Mouse (Mus musculus) stomach, postnatal 0 days (tissue): Measurements from ENCODE around the gene Wfdc1. TPM values are rescaled to one million over a fixed set of nuclear protein-coding genes. Genes with fewer than 3 reads are reported as not detected.

Experiments used
- ATAC-seq: fragments of 200-750 bp; cut with Nextera tagmentation; 2 replicates; pipeline ENCODE4 v1.8.0; 2017; ENCODE audit not compliant: low FRiP score, low TSS enrichment
- DNase-seq: peaks from one replicate; pipeline ENCODE4 v3.0.0-alpha.2; 2016; ENCODE audit warnings: low spot score
- H3K27ac ChIP-seq: fragments of 300-500 bp; sonication (generic); replicated peaks from 2 replicates; pipeline ENCODE4 v1.5.1; 2014; ENCODE audit warnings: mild to moderate bottlenecking, control low read depth
- H3K27me3 ChIP-seq: fragments of 300-500 bp; sonication (generic); 2 replicates; pipeline ENCODE4 v1.6.1; 2014; ENCODE audit warnings: low read length; ENCODE audit not compliant: control insufficient read depth, insufficient read depth
- H3K36me3 ChIP-seq: fragments of 300-500 bp; sonication (generic); 2 replicates; pipeline ENCODE4 v1.6.1; 2014; ENCODE audit warnings: low read length, mixed read lengths; ENCODE audit not compliant: control insufficient read depth, insufficient read depth
- H3K4me1 ChIP-seq: fragments of 300-500 bp; sonication (generic); replicated peaks from 2 replicates; pipeline ENCODE4 v1.6.1; 2014; ENCODE audit warnings: antibody characterized with exemption; ENCODE audit not compliant: control insufficient read depth, insufficient read depth
- H3K4me2 ChIP-seq: fragments of 300-500 bp; sonication (generic); replicated peaks from 2 replicates; pipeline ENCODE4 v1.6.1; 2014; ENCODE audit warnings: low read depth, mild to moderate bottlenecking, control low read depth, moderate library complexity
- H3K4me3 ChIP-seq: fragments of 300-500 bp; sonication (generic); 2 replicates; pipeline ENCODE4 v1.5.1; 2014; ENCODE audit warnings: low read depth, low read length, control low read depth
- H3K9ac ChIP-seq: fragments of 300-500 bp; sonication (generic); 2 replicates; pipeline ENCODE4 v1.6.1; 2014; ENCODE audit warnings: mild to moderate bottlenecking, low read length, control low read depth, mixed read lengths
- H3K9me3 ChIP-seq: fragments of 300-500 bp; sonication (generic); 2 replicates; pipeline ENCODE4 v1.6.1; 2016; ENCODE audit warnings: low read length; ENCODE audit not compliant: control insufficient read depth
- CTCF ChIP-seq: IDR thresholded peaks from 2 replicates; pipeline ENCODE4 v1.5.1; 2016; ENCODE audit warnings: antibody characterized with exemption, low read depth, mild to moderate bottlenecking, moderate library complexity
- EP300 ChIP-seq: optimal IDR thresholded peaks from 2 replicates; pipeline ENCODE3; 2016; ENCODE audit warnings: antibody characterized with exemption
- WGBS: fragments of 180-500 bp; shearing (Covaris S2); extraction: QIAGEN DNeasy Blood & Tissue Kit; methylation state at CpG from one replicate; pipeline ENCODE4 v1.1.7; 2014; 5-methylcytosine and 5-hydroxymethylcytosine counted together
- polyA plus RNA-seq: library from polyadenylated mRNA; unstranded; fragments of >200 nt; fragmentation: Nextera tagmentation; extraction: Ambion mirVana; gene quantifications from 2 replicates; pipeline ENCODE4 v1.2.1, GENCODE M21; 2015

Gene Wfdc1
- 58.0 and 61.0 TPM in 2 replicates for polyA plus RNA-seq

DNA sequence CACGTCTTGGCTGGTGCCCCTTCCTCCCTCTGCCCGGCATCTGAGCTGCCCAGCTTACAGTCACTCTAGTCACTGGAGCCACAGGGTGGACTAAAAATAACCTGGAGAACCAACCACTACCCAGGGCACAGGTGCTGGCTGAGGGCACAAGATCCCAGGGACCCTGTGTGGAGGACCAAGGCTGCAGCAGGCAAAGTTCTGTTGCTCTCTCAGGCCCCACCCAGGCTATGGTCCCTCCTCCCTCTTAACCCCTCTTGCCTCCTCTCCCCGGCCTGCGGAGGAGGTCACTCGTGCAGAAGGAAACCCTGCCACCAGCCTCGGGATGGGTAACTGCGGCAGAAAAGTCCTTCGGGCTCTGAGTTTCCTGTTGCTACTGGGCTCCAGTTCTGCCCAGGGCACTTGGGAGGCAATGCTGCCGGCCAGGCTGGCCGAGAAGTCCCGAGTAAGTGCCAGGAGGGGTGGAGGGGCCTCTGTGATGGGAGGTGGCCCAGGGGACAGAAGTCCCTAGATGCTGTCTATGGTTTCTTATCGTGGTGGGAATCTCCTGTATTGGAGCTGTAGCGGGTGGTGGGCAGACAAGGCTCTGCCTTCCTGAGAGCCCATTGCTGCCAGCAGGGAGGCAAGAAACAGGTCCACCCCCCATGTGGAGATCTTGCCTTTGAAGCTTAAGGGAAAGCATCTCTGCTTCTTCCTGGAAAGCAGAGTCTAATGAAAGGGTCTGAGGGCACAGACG lies at the start of gene Wfdc1:
Gene Wfdc1 (plus strand): TSS at position 147 of the 733 bp plus-strand sequence.
- no peak for DNase-seq
- peak within 1 kb of the TSS; percentile 27 for H3K9ac ChIP-seq
- H3K9me3 ChIP-seq: no peaks in the 10 kb centered on the region
- 17% methylated on average over 14 of the region's 14 CpGs for WGBS
- peak within 1 kb of the TSS; percentile 49 for H3K4me2 ChIP-seq
- ATAC-seq: no peak
- TF ChIP-seq CTCF: no peak
- TF ChIP-seq EP300: no peak
- peaks cover 3% of the 10 kb centered on the region for H3K4me1 ChIP-seq
- H3K36me3 ChIP-seq: no peaks in the 10 kb centered on the region
- H3K4me3 ChIP-seq: peak within 1 kb of the TSS; percentile 26
- H3K27me3 ChIP-seq: no peaks in the 10 kb centered on the region
- peak within 1 kb of the TSS; percentile 45; the same call in 1 of the 2 replicates for H3K27ac ChIP-seq

DNA sequence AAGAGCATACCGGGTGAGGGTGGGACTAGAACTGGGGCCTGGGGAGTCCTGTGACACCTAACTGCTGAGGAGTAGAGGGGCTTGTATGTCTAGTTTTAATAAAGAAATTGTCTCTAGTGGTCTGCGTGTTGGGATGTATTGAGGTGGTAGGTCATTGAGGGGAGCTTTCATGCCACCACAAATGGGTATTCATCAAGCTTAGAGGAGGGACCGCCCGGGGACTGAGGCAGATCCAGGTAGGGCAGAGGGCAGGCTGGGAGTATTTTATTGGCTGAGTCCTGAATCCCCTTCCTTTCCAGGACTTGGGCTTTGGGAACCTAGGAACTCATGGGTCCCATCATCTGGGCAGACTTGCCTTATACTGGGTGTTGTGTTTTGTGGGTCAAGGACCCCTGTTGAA lies 49.4 kb upstream of the Wfdc1 start:
- no peak overlapping the region for H3K4me2 ChIP-seq
- WGBS: 83% methylated on average over 4 of the region's 4 CpGs
- TF ChIP-seq EP300 (no peak), CTCF (no peak)
- no peak overlapping the region for H3K27ac ChIP-seq
- no peaks in the 10 kb centered on the region for H3K9me3 ChIP-seq
- H3K9ac ChIP-seq: no peak overlapping the region
- ATAC-seq (no peak), DNase-seq (no peak)
- no peaks in the 10 kb centered on the region for H3K4me1 ChIP-seq
- no peak overlapping the region for H3K4me3 ChIP-seq
- H3K36me3 ChIP-seq: no peaks in the 10 kb centered on the region
- no peaks in the 10 kb centered on the region for H3K27me3 ChIP-seq

DNA sequence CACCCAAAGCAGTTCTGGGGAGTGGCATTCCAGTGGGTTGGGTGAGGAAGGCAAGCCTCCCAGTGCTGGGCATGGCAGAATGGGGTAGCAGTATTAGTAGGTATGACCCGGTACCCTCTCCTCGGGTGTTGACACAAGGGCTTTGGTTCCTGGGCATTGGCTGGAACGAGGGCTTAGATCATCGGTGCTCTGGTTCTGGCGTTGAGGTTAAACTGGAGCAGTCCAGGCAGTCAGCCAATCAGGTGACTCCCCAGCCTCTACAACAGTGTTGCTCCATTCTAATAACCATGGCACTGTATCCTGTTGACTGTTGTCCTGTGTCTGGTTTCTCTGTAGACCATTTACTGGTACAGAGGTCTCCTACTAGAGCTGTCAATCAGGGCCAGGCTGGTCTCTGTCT lies 48.6 kb upstream of the Wfdc1 start:
- Histone ChIP-seq H3K4me3 (no peak overlapping the region), H3K27me3 (no peaks in the 10 kb centered on the region), H3K36me3 (no peaks in the 10 kb centered on the region), H3K4me2 (no peak overlapping the region), H3K9me3 (no peaks in the 10 kb centered on the region), H3K27ac (no peak overlapping the region), H3K4me1 (no peaks in the 10 kb centered on the region), H3K9ac (no peak overlapping the region)
- TF ChIP-seq EP300 (no peak), CTCF (no peak)
- WGBS: 82% methylated on average over 5 of the region's 5 CpGs
- ATAC-seq (no peak), DNase-seq (no peak)

DNA sequence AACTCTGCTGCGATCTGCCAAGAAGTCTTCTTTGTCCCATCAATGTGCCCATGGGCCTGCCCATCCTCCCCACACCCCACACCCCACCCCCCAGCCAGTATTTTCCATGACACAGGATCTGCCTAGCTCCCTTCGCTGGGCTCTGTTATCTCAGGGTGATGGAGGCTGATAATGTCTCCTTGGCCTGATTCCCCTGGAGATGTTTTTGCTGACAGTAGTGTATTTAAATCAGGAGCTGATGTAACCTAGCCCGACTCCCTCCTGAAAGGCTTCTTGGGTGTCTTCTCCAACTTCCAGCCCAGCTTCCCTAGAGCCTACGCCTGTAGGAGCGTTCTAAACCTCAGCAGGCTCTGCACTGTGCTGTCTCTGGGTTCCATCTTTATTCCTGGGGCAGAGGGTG lies 47.3 kb upstream of the Wfdc1 start:
- Histone ChIP-seq H3K27me3 (no peaks in the 10 kb centered on the region), H3K4me3 (no peak overlapping the region), H3K4me1 (no peaks in the 10 kb centered on the region), H3K27ac (no peak overlapping the region), H3K9me3 (no peaks in the 10 kb centered on the region), H3K36me3 (no peaks in the 10 kb centered on the region), H3K9ac (no peak overlapping the region), H3K4me2 (no peak overlapping the region)
- TF ChIP-seq EP300 (no peak), CTCF (no peak)
- ATAC-seq: no peak
- 51% methylated on average over 5 of the region's 5 CpGs for WGBS
- DNase-seq: no peak

DNA sequence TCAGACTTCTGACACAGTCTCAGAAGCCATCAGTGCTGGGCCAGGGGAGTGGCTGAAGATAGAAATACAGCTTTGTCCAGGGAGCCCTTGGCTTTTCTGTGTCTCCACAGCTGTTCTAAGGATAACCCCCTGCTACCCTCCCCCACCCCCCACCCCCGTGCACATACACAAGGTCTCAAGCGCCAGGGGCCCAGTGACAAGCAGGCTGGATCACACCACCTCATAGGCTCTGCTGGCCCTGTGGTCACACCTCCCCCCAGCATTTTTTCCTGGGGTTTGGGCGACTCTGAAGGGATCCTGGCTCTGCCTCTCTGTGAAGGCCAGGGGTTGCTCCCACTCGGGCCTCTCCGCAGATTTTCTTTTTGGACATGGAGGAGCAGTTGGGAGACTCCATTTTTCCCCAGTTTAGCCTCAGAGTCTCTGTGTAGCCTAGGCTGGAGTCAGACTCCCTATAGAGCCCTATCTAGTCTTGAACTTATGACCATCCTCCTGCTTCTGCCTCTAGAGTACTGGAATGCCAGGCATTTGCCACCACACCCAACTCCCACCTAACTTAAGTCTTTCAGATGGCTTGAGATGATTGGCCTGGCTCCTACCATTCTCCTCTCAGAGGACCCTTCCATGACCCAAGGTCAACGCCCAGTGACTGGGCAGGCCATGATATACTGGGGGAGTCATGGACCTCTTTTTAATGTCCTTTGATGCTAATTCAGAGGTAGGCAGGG lies 45.9 kb upstream of the Wfdc1 start:
- Histone ChIP-seq H3K36me3 (no peaks in the 10 kb centered on the region), H3K4me3 (no peak overlapping the region), H3K4me2 (no peak overlapping the region), H3K4me1 (no peaks in the 10 kb centered on the region), H3K9ac (no peak overlapping the region), H3K27ac (no peak overlapping the region), H3K27me3 (no peaks in the 10 kb centered on the region), H3K9me3 (no peaks in the 10 kb centered on the region)
- TF ChIP-seq EP300: no peak
- no peak for TF ChIP-seq CTCF
- no peak for ATAC-seq
- 71% methylated on average over 6 of the region's 6 CpGs for WGBS
- no peak for DNase-seq

DNA sequence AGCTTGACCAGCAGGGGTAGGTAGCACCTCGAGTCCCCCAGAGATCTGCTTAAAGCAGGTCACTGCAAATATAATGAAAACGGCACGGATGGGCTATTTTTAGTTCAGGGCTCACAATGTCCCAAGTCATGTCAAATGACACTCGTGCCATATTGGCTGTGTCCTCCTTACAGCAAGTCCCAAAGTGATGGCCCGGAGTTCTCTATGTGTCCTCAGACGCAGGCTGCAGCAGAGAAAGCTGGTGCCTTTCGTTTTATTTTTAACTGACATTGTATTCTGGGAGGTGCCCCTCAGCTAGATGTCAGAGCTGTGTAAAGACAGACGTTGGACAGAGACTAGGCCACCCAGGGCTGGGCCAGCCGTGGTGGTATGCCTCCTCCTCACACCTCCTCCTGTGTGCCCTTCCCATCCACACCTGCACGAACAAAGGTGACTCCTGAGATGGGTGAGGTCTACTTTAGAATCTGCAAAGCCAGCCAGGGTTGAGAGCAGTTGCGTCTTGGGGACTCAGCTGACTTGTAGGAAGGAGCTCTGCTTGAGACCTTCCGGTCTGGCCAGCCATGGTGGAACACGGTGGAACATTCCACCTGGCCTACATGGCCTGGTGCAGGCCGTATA lies 45.2 kb upstream of the Wfdc1 start:
- no peaks in the 10 kb centered on the region for H3K9me3 ChIP-seq
- no peaks in the 10 kb centered on the region for H3K4me1 ChIP-seq
- ATAC-seq (no peak), DNase-seq (no peak)
- H3K4me2 ChIP-seq: no peak overlapping the region
- 74% methylated on average over 14 of the region's 14 CpGs for WGBS
- H3K27me3 ChIP-seq: no peaks in the 10 kb centered on the region
- H3K36me3 ChIP-seq: no peaks in the 10 kb centered on the region
- H3K27ac ChIP-seq: no peak overlapping the region
- TF ChIP-seq CTCF: no peak
- no peak for TF ChIP-seq EP300
- H3K4me3 ChIP-seq: no peak overlapping the region
- no peak overlapping the region for H3K9ac ChIP-seq
